Mouse (Mus musculus) neutrophil, adult 5-6 weeks (primary cell): ENCODE measurements around the gene Fbxo17. TPM values are rescaled to one million over a fixed set of nuclear protein-coding genes. Genes with fewer than 3 reads are reported as not detected.

Source experiments
- total RNA-seq: library from RNA; stranded (forward); fragments of 200-1000 nt; gene quantifications from 2 replicates; pipeline ENCODE4 v1.2.3, GENCODE M21; 2017

The Fbxo17 gene
- total RNA-seq, 1 experiment from 2014 or later, result 0.81 TPM

Other genes with a start within 250 kb of the Fbxo17 start
- gene Ifnl2, start 206.3 kb upstream of the Fbxo17 start, total RNA-seq, result not detected in 2 replicates
- not detected in 2 replicates for gene Ifnl3, start 194.0 kb upstream of the Fbxo17 start, total RNA-seq
- gene Sycn, start 175.9 kb upstream of the Fbxo17 start, total RNA-seq, result not detected in 2 replicates
- gene Nccrp1, start 169.6 kb upstream of the Fbxo17 start, total RNA-seq, result 0.49 and 0.70 TPM in 2 replicates
- gene Samd4b, start 118.7 kb upstream of the Fbxo17 start, total RNA-seq, result 15.2 and 16.8 TPM in 2 replicates
- 6.6 and 8.8 TPM in 2 replicates for gene Pak4, start 118.6 kb upstream of the Fbxo17 start, total RNA-seq
- not detected in 2 replicates for gene Acp7, start 85.5 kb upstream of the Fbxo17 start, total RNA-seq
- not detected in 2 replicates for gene Fbxo27, start 24.0 kb upstream of the Fbxo17 start, total RNA-seq
- gene Mrps12, start 25.0 kb downstream of the Fbxo17 start, total RNA-seq, result 18.0 and 19.4 TPM in 2 replicates
- 5.9 and 6.1 TPM in 2 replicates for gene Sars2, start 25.2 kb downstream of the Fbxo17 start, total RNA-seq
- not detected in 2 replicates for gene Ccer2, start 39.4 kb downstream of the Fbxo17 start, total RNA-seq
- gene Sirt2, start 49.9 kb downstream of the Fbxo17 start, total RNA-seq, result 39.3 and 45.8 TPM in 2 replicates
- gene Nfkbib, start 50.7 kb downstream of the Fbxo17 start, total RNA-seq, result 23.5 and 24.3 TPM in 2 replicates
- gene Rinl, start 72.2 kb downstream of the Fbxo17 start, total RNA-seq, result 95.7 and 108 TPM in 2 replicates
- gene Hnrnpl, start 91.7 kb downstream of the Fbxo17 start, total RNA-seq, result 300 and 326 TPM in 2 replicates
- gene Ech1, start 108.4 kb downstream of the Fbxo17 start, total RNA-seq, result 43.8 and 45.0 TPM in 2 replicates
- 25.1 and 34.3 TPM in 2 replicates for gene Lgals4, start 117.0 kb downstream of the Fbxo17 start, total RNA-seq
- gene Lgals7, start 147.0 kb downstream of the Fbxo17 start, total RNA-seq, result not detected in 2 replicates
- gene Capn12, start 164.6 kb downstream of the Fbxo17 start, total RNA-seq, result 0.25 TPM in 1 of 2 replicates, not detected in the other
- 29.7 and 36.4 TPM in 2 replicates for gene Actn4, start 245.5 kb downstream of the Fbxo17 start, total RNA-seq